In genomic region chr14:8214299-8215207, GRCm38 (mm10) we compare ENCODE assay signal across 8 mouse cellular contexts. TPM values are rescaled to one million over a fixed set of nuclear protein-coding genes. Genes with fewer than 3 reads are reported as not detected.
DNase-seq lines count a peak whose midpoint lies in the region; ATAC-seq and TF ChIP-seq lines count a peak whose summit lies in the region.

No protein-coding gene starts in this region.

- peak overlapping the region; percentile 92 for H3K9ac ChIP-seq in embryonic facial prominence, embryonic 13.5 days
- H3K9ac ChIP-seq in kidney, embryonic 14.5 days (ENCODE audit: low read depth, low read length) = peak overlapping the region; percentile 85
- peak overlapping the region; percentile 94 for H3K9ac ChIP-seq in liver, embryonic 14.5 days (replicated peaks)
- H3K9ac ChIP-seq in neural tube, embryonic 11.5 days (ENCODE audit: low read length) = peak overlapping the region; percentile 87

- H3K4me1 ChIP-seq in embryonic facial prominence, embryonic 13.5 days = peaks cover 16% of the 10 kb centered on the region
- H3K4me1 ChIP-seq in heart, embryonic 10.5 days = peaks cover 20% of the 10 kb centered on the region
- H3K4me1 ChIP-seq in kidney, embryonic 14.5 days (ENCODE audit: control insufficient read depth, insufficient read depth, low read length) = peaks cover 17% of the 10 kb centered on the region; the same call in 1 of the 2 replicates
- peaks cover 10 to 11% of the 10 kb centered on the region in 2 experiments for H3K4me1 ChIP-seq in liver, embryonic 14.5 days (replicated peaks; ENCODE audit: control insufficient read depth in 2 of 2, insufficient read depth in 2 of 2, low read length in 1 of 2)
- H3K4me1 ChIP-seq in neural tube, embryonic 11.5 days (ENCODE audit: control insufficient read depth, insufficient read depth, low read length) = peaks cover 15% of the 10 kb centered on the region

- DNase-seq in CD8-positive naive resting alpha-beta T cell, adult 2 months (ENCODE audit: low read depth in 2 of 2, low spot score in 2 of 2) = peak; percentile 11 to 27
- peak; percentile 38 to 55 for DNase-seq in adrenal gland, postnatal 4 days (ENCODE audit: low spot score in 2 of 2)
- DNase-seq in heart, embryonic 10.5 days (ENCODE audit: low spot score) = no peak
- peak in 2 of 3 experiments; percentile 23 to 41 for DNase-seq in liver, embryonic 14.5 days (ENCODE audit: low read depth in 3 of 3, low spot score in 3 of 3)
- DNase-seq in neural tube, embryonic 11.5 days (ENCODE audit: low spot score) = peak; percentile 78
- DNase-seq in testis, postnatal 14 days (ENCODE audit: low spot score) = peak; percentile 77

- no peaks in the 10 kb centered on the region; the same call in 1 of the 2 replicates for H3K27me3 ChIP-seq in embryonic facial prominence, embryonic 13.5 days
- H3K27me3 ChIP-seq in heart, embryonic 10.5 days (ENCODE audit: insufficient read depth, poor library complexity, severe bottlenecking) = no peaks in the 10 kb centered on the region
- H3K27me3 ChIP-seq in kidney, embryonic 14.5 days (ENCODE audit: control insufficient read depth, insufficient read depth, low read length) = no peaks in the 10 kb centered on the region
- H3K27me3 ChIP-seq in liver, embryonic 14.5 days (ENCODE audit: control insufficient read depth, insufficient read depth, low read length) = no peaks in the 10 kb centered on the region
- H3K27me3 ChIP-seq in neural tube, embryonic 11.5 days (ENCODE audit: control insufficient read depth, insufficient read depth, low read length) = peaks cover 8% of the 10 kb centered on the region; the same call in 1 of the 2 replicates

- peak overlapping the region; percentile 85 for H3K4me2 ChIP-seq in embryonic facial prominence, embryonic 13.5 days
- peak overlapping the region; percentile 84 for H3K4me2 ChIP-seq in kidney, embryonic 14.5 days (replicated peaks; ENCODE audit: low read depth, low read length)
- H3K4me2 ChIP-seq in liver, embryonic 14.5 days (ENCODE audit: low read depth) = peak overlapping the region; percentile 99
- peak overlapping the region; percentile 69 for H3K4me2 ChIP-seq in neural tube, embryonic 11.5 days (ENCODE audit: low read depth)

- H3K27ac ChIP-seq in embryonic facial prominence, embryonic 13.5 days = peak overlapping the region; percentile 90
- peak overlapping the region; percentile 96 for H3K27ac ChIP-seq in heart, embryonic 10.5 days
- H3K27ac ChIP-seq in kidney, embryonic 14.5 days (ENCODE audit: low read depth, low read length) = no peak overlapping the region
- H3K27ac ChIP-seq in liver, embryonic 14.5 days = peak overlapping the region; percentile 46
- peak overlapping the region; percentile 87 for H3K27ac ChIP-seq in neural tube, embryonic 11.5 days (ENCODE audit: low read depth, low read length)

- H3K36me3 ChIP-seq in embryonic facial prominence, embryonic 13.5 days = no peaks in the 10 kb centered on the region
- no peaks in the 10 kb centered on the region for H3K36me3 ChIP-seq in heart, embryonic 10.5 days
- H3K36me3 ChIP-seq in kidney, embryonic 14.5 days (ENCODE audit: control insufficient read depth, insufficient read depth, low read length) = no peaks in the 10 kb centered on the region
- H3K36me3 ChIP-seq in liver, embryonic 14.5 days (replicated peaks; ENCODE audit: control insufficient read depth, insufficient read depth, low read depth) = no peaks in the 10 kb centered on the region
- no peaks in the 10 kb centered on the region for H3K36me3 ChIP-seq in neural tube, embryonic 11.5 days (ENCODE audit: control insufficient read depth, insufficient read depth, low read length)

- no peaks in the 10 kb centered on the region for H3K9me3 ChIP-seq in embryonic facial prominence, embryonic 13.5 days
- H3K9me3 ChIP-seq in heart, embryonic 10.5 days = no peaks in the 10 kb centered on the region
- H3K9me3 ChIP-seq in kidney, embryonic 14.5 days (ENCODE audit: control insufficient read depth, low read length) = no peaks in the 10 kb centered on the region
- no peaks in the 10 kb centered on the region for H3K9me3 ChIP-seq in liver, embryonic 14.5 days (ENCODE audit: control insufficient read depth, low read length)
- no peaks in the 10 kb centered on the region for H3K9me3 ChIP-seq in neural tube, embryonic 11.5 days (ENCODE audit: control insufficient read depth, low read length)

- H3K4me3 ChIP-seq in embryonic facial prominence, embryonic 13.5 days = peak overlapping the region; percentile 75
- H3K4me3 ChIP-seq in heart, embryonic 10.5 days = peak overlapping the region; percentile 85
- peak overlapping the region; percentile 69 for H3K4me3 ChIP-seq in kidney, embryonic 14.5 days (ENCODE audit: low read length)
- H3K4me3 ChIP-seq in liver, embryonic 14.5 days (ENCODE audit: insufficient read depth in 1 of 2, low read depth in 2 of 2, low read length in 2 of 2) = peak overlapping the region; percentile 83 to 90
- peak overlapping the region; percentile 73 for H3K4me3 ChIP-seq in neural tube, embryonic 11.5 days (ENCODE audit: low read depth, low read length)

- WGBS in embryonic facial prominence, embryonic 13.5 days = 2% methylated on average over 60 of the region's 63 CpGs
- 5% methylated on average over 63 of the region's 63 CpGs for WGBS in heart, embryonic 10.5 days
- 2% methylated on average over 62 of the region's 63 CpGs for WGBS in kidney, embryonic 14.5 days
- 2% methylated on average over 62 of the region's 63 CpGs for WGBS in liver, embryonic 14.5 days (ENCODE audit: insufficient replicate concordance)
- 2% methylated on average over 45 of the region's 63 CpGs for WGBS in neural tube, embryonic 11.5 days

- TF ChIP-seq EP300 in liver, embryonic 14.5 days (IDR thresholded peaks at IDR 0.05; ENCODE audit: low read depth) = no peak

- peak; percentile 80 for ATAC-seq in embryonic facial prominence, embryonic 13.5 days (ENCODE audit: insufficient number of reproducible peaks, insufficient read depth, low FRiP score, low TSS enrichment, low read depth)
- peak; percentile 77 for ATAC-seq in kidney, embryonic 14.5 days (ENCODE audit: low FRiP score, low TSS enrichment)
- ATAC-seq in liver, embryonic 14.5 days (ENCODE audit: insufficient read depth) = peak; percentile 79
- ATAC-seq in neural tube, embryonic 11.5 days (ENCODE audit: insufficient read depth, low FRiP score, low TSS enrichment) = peak; percentile 76

- TF ChIP-seq CTCF in liver, embryonic 14.5 days (IDR thresholded peaks at IDR 0.05; ENCODE audit: low read depth) = 0 out of 2 replicates have a peak, but pooled peaks have one; percentile 9

RNA-seq across cellular contexts. Expression of gene Kctd6, which starts 0.6 kb away (rescaled TPM):
- 10 to 100 TPM; 16.0 to 18.8 TPM for total RNA-seq in adrenal gland, postnatal 4 days (2021)
- 3.5 and 7.5 TPM in 2 replicates for polyA plus RNA-seq in embryonic facial prominence, embryonic 13.5 days (2015; fragmentation: Nextera tagmentation; extraction: Ambion mirVana)
- 3.5 and 7.2 TPM in 2 replicates for polyA plus RNA-seq in heart, embryonic 10.5 days (2016; fragmentation: Nextera tagmentation; extraction: Ambion mirVana)
- polyA plus RNA-seq in kidney, embryonic 14.5 days (2014; fragmentation: Nextera tagmentation; extraction: Ambion mirVana) = 9.1 and 10.4 TPM in 2 replicates
- 2.6 and 3.6 TPM in 2 replicates for polyA plus RNA-seq in liver, embryonic 14.5 days (2012; rRNA removed)
- polyA plus RNA-seq in liver, embryonic 14.5 days (2014; fragmentation: Nextera tagmentation; extraction: Ambion mirVana) = 3.4 and 6.5 TPM in 2 replicates
- polyA plus RNA-seq in neural tube, embryonic 11.5 days (2014; fragmentation: Nextera tagmentation; extraction: Ambion mirVana) = 15.5 and 17.8 TPM in 2 replicates

RNA-seq across cellular contexts. Expression of gene Pdhb, which starts 41.7 kb away (rescaled TPM):
- total RNA-seq in adrenal gland, postnatal 4 days (2021) = 100 to 1,000 TPM; 233 to 238 TPM
- 203 TPM in 2 replicates for polyA plus RNA-seq in embryonic facial prominence, embryonic 13.5 days (2015; fragmentation: Nextera tagmentation; extraction: Ambion mirVana)
- polyA plus RNA-seq in heart, embryonic 10.5 days (2016; fragmentation: Nextera tagmentation; extraction: Ambion mirVana) = 332 and 445 TPM in 2 replicates
- polyA plus RNA-seq in kidney, embryonic 14.5 days (2014; fragmentation: Nextera tagmentation; extraction: Ambion mirVana) = 231 and 247 TPM in 2 replicates
- polyA plus RNA-seq in liver, embryonic 14.5 days (2012; rRNA removed) = 49.5 and 74.9 TPM in 2 replicates
- polyA plus RNA-seq in liver, embryonic 14.5 days (2014; fragmentation: Nextera tagmentation; extraction: Ambion mirVana) = 117 and 119 TPM in 2 replicates
- 219 and 225 TPM in 2 replicates for polyA plus RNA-seq in neural tube, embryonic 11.5 days (2014; fragmentation: Nextera tagmentation; extraction: Ambion mirVana)

RNA-seq across cellular contexts. Expression of gene Acox2, which starts 44.6 kb away (rescaled TPM):
- 10 to 100 TPM in 1 of 2 experiments, 1 to 10 TPM in 1; 1.1 to 11.4 TPM for total RNA-seq in adrenal gland, postnatal 4 days (2021)
- 0.80 TPM in 1 of 2 replicates, not detected in the other for polyA plus RNA-seq in embryonic facial prominence, embryonic 13.5 days (2015; fragmentation: Nextera tagmentation; extraction: Ambion mirVana)
- polyA plus RNA-seq in heart, embryonic 10.5 days (2016; fragmentation: Nextera tagmentation; extraction: Ambion mirVana) = 0.19 and 0.36 TPM in 2 replicates
- polyA plus RNA-seq in kidney, embryonic 14.5 days (2014; fragmentation: Nextera tagmentation; extraction: Ambion mirVana) = not detected in 2 replicates
- polyA plus RNA-seq in liver, embryonic 14.5 days (2012; rRNA removed) = 18.3 and 22.7 TPM in 2 replicates
- polyA plus RNA-seq in liver, embryonic 14.5 days (2014; fragmentation: Nextera tagmentation; extraction: Ambion mirVana) = 24.3 and 25.0 TPM in 2 replicates
- 0.20 TPM in 1 of 2 replicates, not detected in the other for polyA plus RNA-seq in neural tube, embryonic 11.5 days (2014; fragmentation: Nextera tagmentation; extraction: Ambion mirVana)

Comparison
In these comparisons a context has a peak if more than half of its experiments do, and no peak if none do; other contexts are left out.
1. RNA of gene Acox2, which starts 44.6 kb away (polyA plus RNA-seq): 18.3 to 25.0 TPM in liver, embryonic 14.5 days; 0.20 TPM in neural tube, embryonic 11.5 days, 0.19 to 0.36 TPM in heart, embryonic 10.5 days, 0.80 TPM in embryonic facial prominence, embryonic 13.5 days and not detected in kidney, embryonic 14.5 days; every median in the first group is over 10 times any median in the second.
2. Peak in every context shown above with its lines, with median percentiles within 50 percentile points of each other: ATAC-seq, H3K4me2 ChIP-seq, H3K4me3 ChIP-seq and H3K9ac ChIP-seq.